In the genomic region with DNA sequence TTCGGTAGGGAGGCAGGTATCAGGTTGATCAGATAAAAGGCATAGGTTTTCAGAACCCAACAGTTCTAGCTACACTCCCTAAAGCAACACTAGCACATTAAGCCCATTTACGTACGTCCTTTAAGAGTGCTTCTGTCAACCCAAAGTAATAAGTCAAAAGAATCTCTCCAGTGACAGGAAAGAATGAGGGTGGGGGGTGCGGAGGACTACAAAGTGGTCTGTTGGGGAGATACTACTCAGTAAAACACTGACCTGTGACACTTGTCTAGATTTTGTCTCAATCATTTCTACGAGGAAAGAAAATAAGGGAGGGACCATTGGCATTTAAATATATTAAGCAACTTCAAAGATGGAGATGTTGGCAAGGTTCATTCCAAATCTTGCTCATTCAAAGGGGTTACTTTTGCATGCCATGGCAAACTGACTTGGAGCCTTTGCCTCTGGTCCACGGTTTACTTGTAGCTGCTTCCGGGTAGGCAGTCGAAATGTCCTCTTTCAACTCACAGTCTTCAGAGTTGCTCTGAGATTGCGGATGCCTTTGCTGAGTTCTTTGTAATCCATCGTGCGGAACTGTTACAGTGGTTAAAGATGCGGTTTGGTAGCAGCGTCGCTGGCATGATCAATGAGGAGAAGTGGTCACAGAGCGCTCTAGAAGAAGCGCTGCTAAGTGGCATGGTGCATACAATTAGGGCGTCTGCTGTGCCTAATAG, we compare ENCODE assay signal across 9 mouse cellular contexts. TPM values are rescaled to one million over a fixed set of nuclear protein-coding genes. Genes with fewer than 3 reads are reported as not detected.
A peak's percentile ranks its signal among the peaks of the same experiment; 100 is the strongest.
DNase-seq lines count a peak whose midpoint lies in the region; ATAC-seq lines count a peak whose summit lies in the region.
"Had no signal": no experiment of that assay in that cellular context is flagged by ENCODE, and none has a peak within 500 bp of the region (broad histone marks: within the 10 kb centered on the region; RNA-seq: fewer than 3 reads in every experiment).

No protein-coding gene starts in this region.

- H3K4me1 ChIP-seq in heart, embryonic 11.5 days (ENCODE audit: control insufficient read depth, insufficient read depth, low read length): no peaks in the 10 kb centered on the region
- peaks cover 21% of the 10 kb centered on the region for H3K4me1 ChIP-seq in midbrain, embryonic 14.5 days (ENCODE audit: control insufficient read depth, insufficient read depth, low read length)

- H3K36me3 ChIP-seq in heart, embryonic 11.5 days (ENCODE audit: control insufficient read depth, insufficient read depth, low read length): no peaks in the 10 kb centered on the region
- peaks cover 4% of the 10 kb centered on the region; the same call in 1 of the 2 replicates for H3K36me3 ChIP-seq in midbrain, embryonic 14.5 days (ENCODE audit: control insufficient read depth, insufficient read depth, low read length)

- DNase-seq in heart, postnatal 14 days: no peak
- DNase-seq in brain, adult 2 months (ENCODE audit: low read depth, low spot score): peak; percentile 54
- peak; percentile 23 for DNase-seq in forelimb bud, embryonic 11.5 days (ENCODE audit: low read depth, low spot score)
- DNase-seq in midbrain, embryonic 14.5 days: peak; percentile 58
- DNase-seq in thymus, postnatal 25 days: no peak
- DNase-seq in spleen, adult 12 weeks (ENCODE audit: low spot score): no peak
- DNase-seq in gastrocnemius, postnatal 10 days: no peak

- intact Hi-C loops in heart, postnatal 14 days (cut with DNase I): no loop called here

- H3K27ac ChIP-seq in heart, embryonic 11.5 days (ENCODE audit: low read depth, low read length): no peak overlapping the region
- peak overlapping the region; percentile 98 for H3K27ac ChIP-seq in midbrain, embryonic 14.5 days (replicated peaks; ENCODE audit: low read depth, low read length)

- H3K9me3 ChIP-seq in heart, embryonic 11.5 days (replicated peaks; ENCODE audit: control insufficient read depth, low read length): no peaks in the 10 kb centered on the region
- no peaks in the 10 kb centered on the region for H3K9me3 ChIP-seq in midbrain, embryonic 14.5 days (ENCODE audit: control insufficient read depth, low read length)

- no peak for ATAC-seq in heart, embryonic 11.5 days (replicated peaks; ENCODE audit: insufficient number of reproducible peaks, low FRiP score, low TSS enrichment)
- ATAC-seq in midbrain, embryonic 14.5 days (ENCODE audit: low FRiP score, low TSS enrichment): no peak
- ATAC-seq: CD4-positive, CD25-positive, alpha-beta regulatory T cell, adult 4 months had no signal

- H3K4me2 ChIP-seq in heart, embryonic 11.5 days: peak overlapping the region; percentile 80
- peak overlapping the region; percentile 63 for H3K4me2 ChIP-seq in midbrain, embryonic 14.5 days (ENCODE audit: low read length)

- H3K9ac ChIP-seq in heart, embryonic 11.5 days (ENCODE audit: low read depth, low read length): peak overlapping the region; percentile 90
- H3K9ac ChIP-seq in midbrain, embryonic 14.5 days (replicated peaks; ENCODE audit: low read length): peak overlapping the region; percentile 96

- 4% methylated on average over 17 of the region's 17 CpGs for WGBS in heart, embryonic 11.5 days (ENCODE audit: insufficient replicate concordance)
- WGBS in midbrain, embryonic 14.5 days: 3% methylated on average over 17 of the region's 17 CpGs

- H3K27me3 ChIP-seq in heart, embryonic 11.5 days (ENCODE audit: control insufficient read depth, insufficient read depth, low read length): peaks cover 23% of the 10 kb centered on the region
- no peaks in the 10 kb centered on the region for H3K27me3 ChIP-seq in midbrain, embryonic 14.5 days (ENCODE audit: control insufficient read depth, insufficient read depth, low read length)

- H3K4me3 ChIP-seq in heart, embryonic 11.5 days (ENCODE audit: low read depth, low read length): peak overlapping the region; percentile 69
- H3K4me3 ChIP-seq in midbrain, embryonic 14.5 days (replicated peaks; ENCODE audit: low read depth, low read length): peak overlapping the region; percentile 88

RNA-seq across cellular contexts. Expression of gene Slitrk5, which starts 2.6 kb away (rescaled TPM):
- 17.1 and 17.5 TPM in 2 replicates for polyA plus RNA-seq in heart, embryonic 11.5 days (2014; fragmentation: Nextera tagmentation; extraction: Ambion mirVana)
- total RNA-seq in heart, postnatal 14 days (2021): under 1 TPM in 1 of 2 experiments, not detected in 1; 0.07 TPM
- polyA plus RNA-seq in midbrain, embryonic 14.5 days (2014; fragmentation: Nextera tagmentation; extraction: Ambion mirVana): 28.7 and 31.0 TPM in 2 replicates
- total RNA-seq in gastrocnemius, postnatal 10 days (2021): 1 to 10 TPM in 1 of 2 experiments, under 1 TPM in 1; 0.23 to 1.0 TPM
- polyA plus RNA-seq: CD4-positive, CD25-positive, alpha-beta regulatory T cell, adult 4 months had no signal

Comparison
In these comparisons a context has a peak if more than half of its experiments do, and no peak if none do; other contexts are left out.
1. DNase-seq: peak in brain, adult 2 months (single experiment), forelimb bud, embryonic 11.5 days (single experiment) and midbrain, embryonic 14.5 days (single experiment); none in heart, postnatal 14 days (0 of 2), thymus, postnatal 25 days (single experiment), spleen, adult 12 weeks (single experiment) and gastrocnemius, postnatal 10 days (single experiment).